Mouse (Mus musculus): Measurements from ENCODE around the gene Higd1a. TPM values are rescaled to one million over a fixed set of nuclear protein-coding genes. Genes with fewer than 3 reads are reported as not detected.

The Higd1a gene
- polyA plus RNA-seq, 1 experiment = 3.4 TPM

DNA sequence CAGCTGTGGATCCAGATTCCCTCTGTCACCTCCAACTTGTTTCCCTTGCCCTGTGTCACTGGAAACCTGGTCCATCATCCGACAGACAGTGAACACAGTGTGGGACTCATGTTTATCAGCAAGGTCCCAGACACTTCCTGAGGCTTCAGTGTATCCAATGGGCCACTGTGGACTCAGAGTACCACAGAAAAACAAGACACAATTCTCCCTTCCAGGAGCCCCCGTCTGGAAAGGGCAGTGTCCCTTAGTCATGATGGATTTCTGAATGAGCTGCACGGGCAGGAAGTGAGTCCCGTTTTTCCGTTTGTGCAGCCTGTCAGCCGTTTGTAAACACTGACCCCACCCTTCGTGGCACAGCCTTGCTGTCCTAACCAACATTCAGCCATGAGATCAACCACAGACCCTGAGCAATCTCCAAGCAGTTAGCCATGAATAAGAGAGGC lies 23.9 kb upstream of the Higd1a start:
- WGBS = 33% methylated on average over 7 of the region's 7 CpGs
- TF ChIP-seq CTCF (IDR thresholded peaks at IDR 0.05; ENCODE audit: extremely low read depth, insufficient read depth, insufficient read length, insufficient replicate concordance) = no peak
- TF ChIP-seq POLR2A (IDR thresholded peaks at IDR 0.05; ENCODE audit: low read depth, low read length) = no peak
- Histone ChIP-seq H3K36me3 (ENCODE audit: control insufficient read depth, insufficient read depth, low read length) (no peaks in the 10 kb centered on the region), H3K4me3 (ENCODE audit: extremely low read depth, insufficient read depth, insufficient read length) (no peak overlapping the region), H3K27ac (ENCODE audit: insufficient read depth, low read length) (no peak overlapping the region), H3K27me3 (ENCODE audit: control insufficient read depth, insufficient read depth, low read length) (no peaks in the 10 kb centered on the region), H3K4me1 (ENCODE audit: control insufficient read depth, insufficient read depth, insufficient read length) (peaks cover 4% of the 10 kb centered on the region; the same call in 1 of the 2 replicates)
- no peak for DNase-seq (ENCODE audit: low read depth in 1 of 2, low spot score in 2 of 2)

DNA sequence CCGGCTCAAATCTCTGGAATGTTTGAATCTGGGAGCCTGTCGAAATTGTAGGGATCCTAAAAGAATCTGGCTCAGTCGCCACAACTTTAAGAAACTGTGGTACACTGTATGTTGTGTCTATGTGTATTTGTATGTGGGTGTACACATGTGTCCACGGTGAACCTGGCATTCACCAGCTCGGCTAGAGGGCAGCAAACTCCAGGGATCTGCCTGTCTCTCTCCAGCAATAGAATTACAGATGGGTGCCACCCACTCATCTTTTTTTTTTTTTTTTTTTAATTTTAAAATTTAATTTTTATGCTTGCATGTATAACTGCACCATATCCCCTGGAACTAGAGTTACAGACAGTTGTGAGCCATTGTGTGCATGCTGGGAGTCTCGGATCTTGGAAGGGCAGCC lies 23.1 kb upstream of the Higd1a start:
- peak in 1 of 2 experiments; percentile 47 for DNase-seq (ENCODE audit: low read depth in 1 of 2, low spot score in 2 of 2)
- no peak overlapping the region for H3K27ac ChIP-seq (ENCODE audit: insufficient read depth, low read length)
- H3K4me1 ChIP-seq (ENCODE audit: control insufficient read depth, insufficient read depth, insufficient read length) = peaks cover 4% of the 10 kb centered on the region; the same call in 1 of the 2 replicates
- H3K27me3 ChIP-seq (ENCODE audit: control insufficient read depth, insufficient read depth, low read length) = no peaks in the 10 kb centered on the region
- H3K36me3 ChIP-seq (ENCODE audit: control insufficient read depth, insufficient read depth, low read length) = no peaks in the 10 kb centered on the region
- no peak for TF ChIP-seq POLR2A (IDR thresholded peaks at IDR 0.05; ENCODE audit: low read depth, low read length)
- peak; percentile 18; the same call in 1 of the 2 replicates for TF ChIP-seq CTCF (IDR thresholded peaks at IDR 0.05; ENCODE audit: extremely low read depth, insufficient read depth, insufficient read length, insufficient replicate concordance)
- no peak overlapping the region for H3K4me3 ChIP-seq (ENCODE audit: extremely low read depth, insufficient read depth, insufficient read length)
- 53% methylated on average over 6 of the region's 6 CpGs for WGBS

DNA sequence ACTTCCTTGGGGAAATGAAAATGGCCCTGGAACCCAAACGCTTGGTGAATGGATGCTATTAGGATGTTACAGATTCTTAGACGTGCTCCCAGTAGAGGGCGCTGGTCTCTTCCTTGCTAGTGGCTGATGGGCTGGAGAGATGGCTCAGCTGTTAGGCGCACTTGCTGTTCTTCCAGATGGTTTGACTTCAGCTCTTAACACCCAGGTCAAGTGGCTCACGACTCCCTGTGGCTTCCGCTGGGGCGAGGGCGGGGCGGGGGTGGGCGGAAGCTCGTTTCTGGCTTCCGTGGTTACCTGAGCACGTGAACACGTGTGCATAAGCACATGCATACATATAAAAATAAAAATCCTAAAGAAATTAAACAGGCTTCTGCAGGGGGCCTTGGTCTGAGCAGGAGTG lies 22.7 kb upstream of the Higd1a start:
- no peaks in the 10 kb centered on the region for H3K27me3 ChIP-seq (ENCODE audit: control insufficient read depth, insufficient read depth, low read length)
- no peak overlapping the region for H3K4me3 ChIP-seq (ENCODE audit: extremely low read depth, insufficient read depth, insufficient read length)
- peak; percentile 34; the same call in 1 of the 2 replicates for TF ChIP-seq CTCF (IDR thresholded peaks at IDR 0.05; ENCODE audit: extremely low read depth, insufficient read depth, insufficient read length, insufficient replicate concordance)
- no peak for TF ChIP-seq POLR2A (IDR thresholded peaks at IDR 0.05; ENCODE audit: low read depth, low read length)
- no peaks in the 10 kb centered on the region for H3K36me3 ChIP-seq (ENCODE audit: control insufficient read depth, insufficient read depth, low read length)
- H3K27ac ChIP-seq (ENCODE audit: insufficient read depth, low read length) = no peak overlapping the region
- peak in 1 of 2 experiments; percentile 75 for DNase-seq (ENCODE audit: low read depth in 1 of 2, low spot score in 2 of 2)
- WGBS = 3% methylated on average over 14 of the region's 14 CpGs
- H3K4me1 ChIP-seq (ENCODE audit: control insufficient read depth, insufficient read depth, insufficient read length) = peaks cover 4% of the 10 kb centered on the region; the same call in 1 of the 2 replicates

DNA sequence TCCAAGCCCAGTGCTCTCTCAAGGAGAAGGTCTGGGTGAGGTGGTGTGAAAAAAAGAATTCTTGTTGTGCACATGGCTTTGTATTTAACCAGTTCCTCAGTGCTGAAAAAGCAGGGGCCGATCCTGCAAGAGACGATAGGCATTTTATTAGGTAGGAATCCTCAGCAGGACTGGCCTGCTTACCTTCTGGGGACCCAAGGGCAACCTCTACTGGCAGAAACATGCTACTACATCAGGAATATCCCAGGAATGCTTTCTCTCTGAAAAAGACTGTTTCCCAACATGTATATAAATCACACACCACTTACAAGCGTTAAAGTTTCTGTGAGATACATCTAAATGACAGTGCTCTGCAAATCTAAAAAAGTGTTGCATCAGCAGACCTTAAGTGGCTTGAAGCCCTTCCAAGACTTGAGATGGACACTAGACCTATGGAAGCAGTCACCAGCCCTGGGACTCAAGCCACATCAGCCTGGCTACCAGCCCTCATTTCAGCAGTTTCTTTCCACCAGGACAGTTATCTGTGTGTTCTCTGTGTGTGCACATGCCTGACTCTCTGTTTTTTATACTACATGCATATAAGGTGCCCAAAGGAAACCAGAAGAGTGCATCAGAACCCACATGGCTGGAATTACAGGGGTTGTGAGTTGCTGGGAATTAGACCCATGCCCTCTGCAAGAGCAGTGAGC lies 19.0 kb upstream of the Higd1a start:
- no peaks in the 10 kb centered on the region for H3K36me3 ChIP-seq (ENCODE audit: control insufficient read depth, insufficient read depth, low read length)
- H3K27me3 ChIP-seq (ENCODE audit: control insufficient read depth, insufficient read depth, low read length) = no peaks in the 10 kb centered on the region
- no peak for TF ChIP-seq CTCF (IDR thresholded peaks at IDR 0.05; ENCODE audit: extremely low read depth, insufficient read depth, insufficient read length, insufficient replicate concordance)
- no peak for TF ChIP-seq POLR2A (IDR thresholded peaks at IDR 0.05; ENCODE audit: low read depth, low read length)
- 31% methylated on average over 3 of the region's 3 CpGs for WGBS
- H3K4me3 ChIP-seq (ENCODE audit: extremely low read depth, insufficient read depth, insufficient read length) = no peak overlapping the region
- H3K4me1 ChIP-seq (ENCODE audit: control insufficient read depth, insufficient read depth, insufficient read length) = peaks cover 4% of the 10 kb centered on the region; the same call in 1 of the 2 replicates
- peak in 1 of 2 experiments; percentile 34 for DNase-seq (ENCODE audit: low read depth in 1 of 2, low spot score in 2 of 2)
- no peak overlapping the region for H3K27ac ChIP-seq (ENCODE audit: insufficient read depth, low read length)

DNA sequence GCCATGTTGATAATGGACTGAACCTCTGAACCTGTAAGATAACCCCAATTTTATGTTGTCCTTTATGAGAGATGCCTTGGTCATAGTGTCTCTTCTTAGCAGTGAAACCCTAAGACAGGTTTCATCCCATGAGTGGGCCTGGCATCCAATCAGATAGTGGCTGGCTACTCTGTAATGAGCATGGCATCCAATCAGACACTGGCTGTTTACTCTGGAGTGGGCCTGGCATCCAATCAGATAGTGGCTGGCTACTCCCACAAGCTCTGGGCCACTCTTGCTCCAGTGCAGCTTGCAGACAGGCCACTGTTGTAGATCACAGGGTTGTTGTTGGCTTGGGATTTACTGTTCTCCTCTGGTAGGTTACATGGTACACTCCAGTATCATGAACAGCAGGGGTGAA lies 15.4 kb upstream of the Higd1a start:
- no peaks in the 10 kb centered on the region for H3K4me1 ChIP-seq (ENCODE audit: control insufficient read depth, insufficient read depth, insufficient read length)
- no peak overlapping the region for H3K4me3 ChIP-seq (ENCODE audit: extremely low read depth, insufficient read depth, insufficient read length)
- H3K27me3 ChIP-seq (ENCODE audit: control insufficient read depth, insufficient read depth, low read length) = no peaks in the 10 kb centered on the region
- H3K36me3 ChIP-seq (ENCODE audit: control insufficient read depth, insufficient read depth, low read length) = no peaks in the 10 kb centered on the region
- TF ChIP-seq CTCF (IDR thresholded peaks at IDR 0.05; ENCODE audit: extremely low read depth, insufficient read depth, insufficient read length, insufficient replicate concordance) (no peak), POLR2A (IDR thresholded peaks at IDR 0.05; ENCODE audit: low read depth, low read length) (no peak)
- no peak overlapping the region for H3K27ac ChIP-seq (ENCODE audit: insufficient read depth, low read length)
- no peak for DNase-seq (ENCODE audit: low read depth in 1 of 2, low spot score in 2 of 2)

DNA sequence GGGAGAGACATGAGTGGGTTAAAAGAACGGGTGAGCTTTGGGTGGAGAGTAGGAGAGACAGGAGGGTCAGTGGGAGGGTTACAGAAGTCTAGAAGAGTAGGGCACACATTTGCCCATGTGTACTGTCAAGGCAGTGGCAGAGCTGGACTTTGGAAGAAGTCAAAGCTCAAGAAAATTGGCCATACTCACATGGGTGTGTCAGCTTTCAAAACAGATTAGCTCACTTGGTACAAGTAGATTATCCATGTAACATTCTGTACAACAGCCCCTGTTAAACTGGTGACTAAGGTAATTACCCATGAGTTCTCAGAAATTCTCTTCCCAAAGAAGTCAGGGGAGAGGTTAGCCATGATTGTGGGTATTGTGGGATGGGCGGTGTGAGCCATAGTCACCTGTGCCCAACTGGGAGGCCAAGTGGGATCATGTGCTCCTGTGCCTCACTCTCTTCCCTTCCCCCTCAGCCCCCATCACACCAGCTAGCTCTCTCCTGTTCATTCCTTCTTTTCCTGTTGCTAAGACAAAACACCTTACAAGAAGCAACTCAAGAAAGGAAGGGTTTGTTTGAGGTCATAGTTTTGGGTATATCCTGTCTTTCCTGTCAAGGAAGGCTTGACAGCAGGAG lies 14.0 kb upstream of the Higd1a start:
- no peak for DNase-seq (ENCODE audit: low read depth in 1 of 2, low spot score in 2 of 2)
- TF ChIP-seq POLR2A (IDR thresholded peaks at IDR 0.05; ENCODE audit: low read depth, low read length) (no peak), CTCF (IDR thresholded peaks at IDR 0.05; ENCODE audit: extremely low read depth, insufficient read depth, insufficient read length, insufficient replicate concordance) (no peak)
- H3K36me3 ChIP-seq (ENCODE audit: control insufficient read depth, insufficient read depth, low read length) = no peaks in the 10 kb centered on the region
- 82% methylated on average over 2 of the region's 2 CpGs for WGBS
- no peaks in the 10 kb centered on the region for H3K27me3 ChIP-seq (ENCODE audit: control insufficient read depth, insufficient read depth, low read length)
- H3K4me1 ChIP-seq (ENCODE audit: control insufficient read depth, insufficient read depth, insufficient read length) = no peaks in the 10 kb centered on the region
- H3K27ac ChIP-seq (ENCODE audit: insufficient read depth, low read length) = no peak overlapping the region
- H3K4me3 ChIP-seq (ENCODE audit: extremely low read depth, insufficient read depth, insufficient read length) = no peak overlapping the region
